Mouse (Mus musculus): ENCODE data around the gene Ppp4r2.

- TF ChIP-seq CTCF (IDR thresholded peaks at IDR 0.05; ENCODE audit: low read depth) (no peak), EP300 (IDR thresholded peaks at IDR 0.05; ENCODE audit: low read depth) (no peak)
Observed at GRCm38 (mm10) chr6:100851083-100851482, 17.7 kb downstream of the Ppp4r2 start.

Measured in liver, embryonic 14.5 days (tissue).